Mouse (Mus musculus) neural tube, embryonic 13.5 days (tissue): Measurements from ENCODE around the gene Crybb3. TPM values are rescaled to one million over a fixed set of nuclear protein-coding genes. Genes with fewer than 3 reads are reported as not detected.

ENCODE experiments used
- ATAC-seq: fragments of 200-750 bp; cut with Nextera tagmentation; 2 replicates; pipeline ENCODE4 v1.8.0; 2017; ENCODE audit warnings: low read depth, mild to moderate bottlenecking, moderate TSS enrichment, moderate library complexity
- H3K27ac ChIP-seq: fragments of 300-500 bp; sonication (generic); replicated peaks from 2 replicates; pipeline ENCODE4 v1.5.1; 2015; ENCODE audit warnings: moderate library complexity, mild to moderate bottlenecking, inconsistent platforms
- H3K27me3 ChIP-seq: fragments of 300-500 bp; sonication (generic); 2 replicates; pipeline ENCODE4 v1.6.1; 2015; ENCODE audit warnings: mild to moderate bottlenecking, inconsistent platforms
- H3K36me3 ChIP-seq: fragments of 300-500 bp; sonication (generic); 2 replicates; pipeline ENCODE4 v1.6.1; 2015; ENCODE audit warnings: mild to moderate bottlenecking, inconsistent platforms
- H3K4me1 ChIP-seq: fragments of 300-500 bp; sonication (generic); replicated peaks from 2 replicates; pipeline ENCODE4 v1.6.1; 2015; ENCODE audit warnings: inconsistent platforms
- H3K4me2 ChIP-seq: fragments of 300-500 bp; sonication (generic); 2 replicates; pipeline ENCODE4 v1.6.1; 2015; ENCODE audit warnings: inconsistent platforms, mild to moderate bottlenecking, moderate library complexity
- H3K4me3 ChIP-seq: fragments of 300-500 bp; sonication (generic); 2 replicates; pipeline ENCODE4 v1.5.1; 2015; ENCODE audit warnings: mild to moderate bottlenecking, inconsistent platforms
- H3K9ac ChIP-seq: fragments of 300-500 bp; sonication (generic); 2 replicates; pipeline ENCODE4 v1.6.1; 2015; ENCODE audit warnings: moderate library complexity, mild to moderate bottlenecking, inconsistent platforms
- H3K9me3 ChIP-seq: fragments of 300-500 bp; sonication (generic); 2 replicates; pipeline ENCODE4 v1.6.1; 2016; ENCODE audit warnings: inconsistent platforms
- WGBS: fragments of 180-500 bp; shearing (Covaris S2); methylation state at CpG from one replicate; pipeline ENCODE4 v1.1.7; 2015; 5-methylcytosine and 5-hydroxymethylcytosine counted together
- polyA plus RNA-seq: library from polyadenylated mRNA; unstranded; fragments of >200 nt; fragmentation: Nextera tagmentation; extraction: Ambion mirVana; gene quantifications from 2 replicates; pipeline ENCODE4 v1.2.1, GENCODE M21; 2015

Gene Crybb3
- polyA plus RNA-seq, 1 experiment from 2014 or later: 0.96 TPM

DNA sequence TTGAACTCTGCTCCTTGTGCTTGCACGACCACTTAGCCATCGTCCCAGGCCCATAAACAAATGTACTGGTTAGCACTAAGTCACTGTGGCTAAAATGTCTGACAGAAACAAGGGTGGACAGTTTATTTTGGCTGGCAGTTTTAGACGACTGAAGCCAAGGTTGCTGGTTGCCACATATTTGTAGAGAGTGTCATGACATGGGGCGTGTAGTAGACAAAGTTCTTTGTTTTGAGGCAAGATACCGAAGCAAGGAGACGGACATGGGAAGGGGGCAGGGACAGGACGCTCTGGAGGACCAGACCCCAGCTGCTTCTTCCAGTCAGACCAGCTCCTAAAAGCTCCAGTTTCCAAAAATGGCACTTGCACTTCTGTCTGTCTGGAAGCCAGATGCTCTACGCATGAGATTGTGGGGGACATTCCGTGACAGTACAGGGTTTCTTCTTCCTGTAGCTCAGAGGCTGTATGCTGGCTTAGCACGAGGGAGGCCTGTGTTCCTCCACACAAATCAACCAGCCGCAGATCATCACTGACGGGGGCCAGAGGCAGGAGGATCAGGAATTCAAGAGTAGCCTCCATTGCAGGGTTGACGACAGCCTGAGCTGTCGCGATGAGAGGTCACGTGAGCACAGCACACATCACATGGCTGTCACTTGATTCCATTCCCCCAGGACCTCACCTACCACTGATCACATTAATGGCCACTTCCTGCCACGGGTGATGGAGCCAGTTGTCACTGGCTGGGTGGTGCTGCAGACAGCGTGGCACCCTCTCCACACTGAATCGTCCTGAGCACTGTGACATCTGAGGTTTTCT is 1.2 kb upstream of the Crybb3 start:
- no peaks in the 10 kb centered on the region for H3K9me3 ChIP-seq

DNA sequence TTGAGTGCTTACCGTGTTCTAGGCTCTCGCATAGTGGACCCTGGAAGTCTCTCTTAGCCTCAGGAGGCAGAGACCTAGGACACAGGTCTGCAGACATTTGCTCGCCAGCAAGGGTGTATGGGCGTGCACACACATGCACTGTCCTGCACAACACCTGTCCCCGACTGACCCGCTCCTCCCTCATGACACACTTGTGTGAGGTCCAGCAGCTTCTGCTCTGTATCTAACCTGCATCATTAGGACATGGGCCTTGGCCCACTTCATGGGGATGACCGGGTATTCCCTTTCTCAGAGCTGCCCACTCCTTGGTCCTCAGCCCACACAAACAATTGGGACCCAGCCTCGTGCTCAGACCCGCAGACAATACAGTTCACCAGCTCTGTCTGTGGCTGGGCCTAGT is 364 bp downstream of the Crybb3 start:
- no peak overlapping the region for H3K27ac ChIP-seq
- H3K4me1 ChIP-seq: peaks cover 6% of the 10 kb centered on the region; the same call in 1 of the 2 replicates
- H3K4me2 ChIP-seq: no peak overlapping the region
- no peaks in the 10 kb centered on the region for H3K36me3 ChIP-seq
- no peak for ATAC-seq
- H3K4me3 ChIP-seq: no peak overlapping the region
- 0 out of 2 replicates have a peak, but pooled peaks cover 4% of the 10 kb centered on the region for H3K27me3 ChIP-seq
- H3K9me3 ChIP-seq: no peaks in the 10 kb centered on the region
- H3K9ac ChIP-seq: no peak overlapping the region
- 87% methylated on average over 9 of the region's 9 CpGs for WGBS

More for the DNA sequence above, 1.2 kb upstream of the Crybb3 start:
- no peak overlapping the region for H3K27ac ChIP-seq
- no peak overlapping the region for H3K9ac ChIP-seq
- H3K4me3 ChIP-seq: no peak overlapping the region
- H3K36me3 ChIP-seq: no peaks in the 10 kb centered on the region
- H3K4me1 ChIP-seq: peaks cover 16% of the 10 kb centered on the region
- no peak overlapping the region for H3K4me2 ChIP-seq
- 0 out of 2 replicates have a peak, but pooled peaks cover 2% of the 10 kb centered on the region for H3K27me3 ChIP-seq
- no peak for ATAC-seq
- WGBS: 61% methylated on average over 19 of the region's 19 CpGs

GRCm38 (mm10) chr5:113079783-113080182 is 1.6 kb downstream of the Crybb3 start:
- no peaks in the 10 kb centered on the region for H3K36me3 ChIP-seq
- H3K4me3 ChIP-seq: no peak overlapping the region
- peak overlapping the region; percentile 14; the same call in 1 of the 2 replicates for H3K4me2 ChIP-seq
- 23% methylated on average over 21 of the region's 21 CpGs for WGBS
- 0 out of 2 replicates have a peak, but pooled peaks cover 5% of the 10 kb centered on the region for H3K4me1 ChIP-seq
- H3K27ac ChIP-seq: no peak overlapping the region
- no peak overlapping the region for H3K9ac ChIP-seq
- 0 out of 2 replicates have a peak, but pooled peaks cover 4% of the 10 kb centered on the region for H3K27me3 ChIP-seq
- no peak for ATAC-seq
- no peaks in the 10 kb centered on the region for H3K9me3 ChIP-seq

- no peaks in the 10 kb centered on the region for H3K9me3 ChIP-seq
- H3K27ac ChIP-seq: no peak overlapping the region
- H3K27me3 ChIP-seq: 0 out of 2 replicates have a peak, but pooled peaks cover 4% of the 10 kb centered on the region
- WGBS: 65% methylated on average over 5 of the region's 5 CpGs
- no peaks in the 10 kb centered on the region for H3K36me3 ChIP-seq
- H3K9ac ChIP-seq: no peak overlapping the region
- no peak overlapping the region for H3K4me2 ChIP-seq
- ATAC-seq: no peak
- H3K4me1 ChIP-seq: 0 out of 2 replicates have a peak, but pooled peaks cover 5% of the 10 kb centered on the region
- no peak overlapping the region for H3K4me3 ChIP-seq
Observed at GRCm38 (mm10) chr5:113078686-113079085, 2.7 kb downstream of the Crybb3 start.

DNA sequence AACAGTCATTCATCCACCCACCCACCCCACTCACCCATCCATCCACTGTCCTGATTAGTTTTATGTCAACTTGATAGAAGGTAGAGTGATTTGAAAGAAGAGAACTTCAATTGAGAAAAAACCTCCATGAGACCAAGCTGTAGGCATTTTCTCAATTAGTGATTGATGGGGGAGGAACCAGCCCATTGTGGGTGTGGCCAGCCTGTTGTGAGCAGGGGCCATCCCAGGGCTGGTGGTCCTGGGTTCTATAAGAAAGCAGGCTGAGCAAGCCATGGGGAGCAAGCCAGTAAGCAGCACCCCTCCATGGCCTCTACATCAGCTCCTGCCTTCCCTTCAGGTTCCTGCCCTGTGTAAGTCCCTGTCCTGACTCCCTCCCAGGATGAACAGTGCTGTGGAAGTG is 11.4 kb downstream of the Crybb3 start, which contains the start of gene Crybb2:
Gene Crybb2, minus strand, starts transcription at position 101 of the 400 bp plus-strand sequence.
- H3K4me1 ChIP-seq: no peaks in the 10 kb centered on the region
- H3K4me3 ChIP-seq: no peak within 1 kb of the TSS
- H3K36me3 ChIP-seq: no peaks in the 10 kb centered on the region
- no peaks in the 10 kb centered on the region for H3K9me3 ChIP-seq
- no peak for ATAC-seq
- no peak within 1 kb of the TSS for H3K4me2 ChIP-seq
- H3K9ac ChIP-seq: no peak within 1 kb of the TSS
- no peak within 1 kb of the TSS for H3K27ac ChIP-seq
- no peaks in the 10 kb centered on the region for H3K27me3 ChIP-seq

DNA sequence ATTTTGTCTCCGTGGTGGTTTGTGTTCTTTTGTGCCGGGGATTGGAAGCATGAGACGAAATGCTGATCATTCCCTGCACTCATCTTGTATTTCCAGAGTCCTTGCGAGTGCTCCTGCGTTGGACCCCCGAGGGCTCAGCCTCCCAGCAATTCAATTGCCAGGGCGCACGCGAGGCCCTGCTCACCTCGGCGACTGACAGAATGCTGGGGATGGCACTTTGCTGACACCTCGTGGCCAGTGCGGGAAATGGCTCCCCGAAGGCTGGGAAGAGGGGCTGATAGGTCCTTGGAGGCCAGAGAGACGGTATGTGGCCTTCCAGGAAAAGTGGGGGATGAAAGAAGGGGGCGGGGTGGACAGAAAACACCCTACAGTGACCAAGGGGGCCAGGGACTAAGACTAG is 27.1 kb downstream of the Crybb3 start:
- Histone ChIP-seq H3K4me2 (no peak overlapping the region), H3K9ac (no peak overlapping the region), H3K36me3 (no peaks in the 10 kb centered on the region), H3K4me3 (no peak overlapping the region), H3K27ac (no peak overlapping the region), H3K4me1 (peaks cover 16% of the 10 kb centered on the region; the same call in 1 of the 2 replicates), H3K27me3 (peaks cover 13% of the 10 kb centered on the region), H3K9me3 (no peaks in the 10 kb centered on the region)
- WGBS: 4% methylated on average over 16 of the region's 16 CpGs
- peak; percentile 52 for ATAC-seq

DNA sequence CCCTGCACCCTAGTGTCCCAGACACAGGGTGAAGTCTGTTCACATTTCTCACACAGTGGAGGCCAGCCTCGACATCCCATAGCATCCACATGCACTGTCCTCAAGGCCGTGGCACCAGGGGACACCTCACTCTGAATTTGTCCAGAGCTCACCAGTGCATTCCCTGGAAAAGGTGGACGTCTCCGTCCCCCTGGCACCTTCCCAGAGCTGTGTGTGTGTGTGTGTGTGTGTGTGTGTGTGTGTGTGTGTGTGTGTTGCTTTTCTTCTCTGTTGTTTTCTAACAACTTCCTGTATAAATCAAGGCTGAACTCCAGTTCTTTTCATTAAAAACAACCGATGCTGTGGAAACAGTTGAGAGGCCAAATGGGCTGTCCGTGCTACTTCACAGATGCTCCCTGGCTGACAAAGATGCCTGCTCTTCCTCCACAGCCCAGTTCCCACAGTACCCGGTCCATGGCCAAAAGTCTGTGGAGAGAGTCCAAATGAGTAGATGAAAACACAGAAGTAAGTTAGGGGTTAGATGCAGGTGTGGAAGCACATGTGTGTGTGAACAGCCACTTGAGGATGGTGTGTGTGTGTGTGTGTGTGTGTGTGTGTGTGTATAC is 30.7 kb downstream of the Crybb3 start:
- Histone ChIP-seq H3K9ac (no peak overlapping the region), H3K4me3 (no peak overlapping the region), H3K4me1 (peaks cover 16% of the 10 kb centered on the region; the same call in 1 of the 2 replicates), H3K27me3 (peaks cover 12% of the 10 kb centered on the region), H3K27ac (no peak overlapping the region), H3K9me3 (no peaks in the 10 kb centered on the region), H3K4me2 (no peak overlapping the region), H3K36me3 (no peaks in the 10 kb centered on the region)
- 49% methylated on average over 7 of the region's 7 CpGs for WGBS
- ATAC-seq: no peak

DNA sequence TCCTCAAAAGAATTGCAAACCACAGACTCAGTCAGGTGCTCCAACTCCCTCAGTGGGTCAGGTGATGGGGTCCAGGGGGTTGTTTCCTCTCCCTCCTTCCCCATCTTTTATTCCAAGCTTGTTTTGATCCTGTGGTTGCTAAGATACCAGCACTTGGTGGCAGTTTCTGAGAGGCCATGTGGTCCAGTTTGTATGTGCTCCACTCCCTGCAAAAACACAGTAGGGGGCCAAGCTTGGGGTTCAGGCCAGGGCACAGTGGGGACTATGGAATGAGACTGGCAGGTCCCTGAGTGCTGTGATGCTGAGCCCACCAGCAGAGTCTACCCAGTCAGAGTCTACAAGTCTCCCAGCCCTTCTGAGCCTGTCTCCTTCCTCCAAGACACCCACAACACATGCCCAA is 31.5 kb downstream of the Crybb3 start:
- no peak for ATAC-seq
- Histone ChIP-seq H3K36me3 (no peaks in the 10 kb centered on the region), H3K27ac (no peak overlapping the region), H3K9ac (no peak overlapping the region), H3K9me3 (no peaks in the 10 kb centered on the region), H3K4me3 (no peak overlapping the region), H3K4me1 (peaks cover 21% of the 10 kb centered on the region; the same call in 1 of the 2 replicates), H3K4me2 (no peak overlapping the region), H3K27me3 (peaks cover 4% of the 10 kb centered on the region; the same call in 1 of the 2 replicates)

- no peak overlapping the region for H3K9ac ChIP-seq
- 83% methylated on average over 10 of the region's 10 CpGs for WGBS
- no peaks in the 10 kb centered on the region for H3K27me3 ChIP-seq
- ATAC-seq: no peak
- no peak overlapping the region for H3K27ac ChIP-seq
- H3K4me2 ChIP-seq: no peak overlapping the region
- peaks cover 38% of the 10 kb centered on the region for H3K4me1 ChIP-seq
- H3K4me3 ChIP-seq: no peak overlapping the region
- no peaks in the 10 kb centered on the region for H3K36me3 ChIP-seq
- no peaks in the 10 kb centered on the region for H3K9me3 ChIP-seq
Observed at GRCm38 (mm10) chr5:113045511-113046273, 35.7 kb downstream of the Crybb3 start.

DNA sequence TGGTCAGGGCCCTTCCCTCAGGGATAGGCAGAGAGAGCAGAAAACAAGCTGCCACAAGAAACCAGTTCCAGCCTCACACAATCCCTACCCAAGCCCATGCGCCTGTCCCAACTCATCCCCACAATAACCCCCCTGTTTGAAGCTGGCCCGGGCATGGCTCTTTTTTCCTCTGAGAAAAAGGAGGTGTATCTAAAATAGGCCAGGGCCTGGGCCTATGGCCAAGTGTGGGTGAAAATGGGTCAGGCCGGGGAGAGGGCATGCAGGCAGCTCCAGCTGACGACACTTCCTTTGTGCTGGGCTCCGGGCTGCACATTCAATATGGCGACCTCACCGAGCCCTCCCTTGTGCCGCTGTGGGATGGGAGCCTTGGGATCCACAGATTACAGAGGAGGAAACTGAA is 37.9 kb downstream of the Crybb3 start:
- Histone ChIP-seq H3K4me2 (no peak overlapping the region), H3K36me3 (no peaks in the 10 kb centered on the region), H3K9me3 (no peaks in the 10 kb centered on the region), H3K4me1 (peaks cover 30% of the 10 kb centered on the region), H3K27me3 (no peaks in the 10 kb centered on the region), H3K4me3 (no peak overlapping the region), H3K27ac (peak overlapping the region; percentile 15; the same call in 1 of the 2 replicates), H3K9ac (no peak overlapping the region)
- no peak for ATAC-seq
- WGBS: 71% methylated on average over 8 of the region's 8 CpGs

- no peaks in the 10 kb centered on the region for H3K27me3 ChIP-seq
- H3K4me2 ChIP-seq: no peak overlapping the region
- H3K27ac ChIP-seq: peak overlapping the region; percentile 61
- peaks cover 30% of the 10 kb centered on the region for H3K4me1 ChIP-seq
- no peak overlapping the region for H3K4me3 ChIP-seq
- no peak overlapping the region for H3K9ac ChIP-seq
- no peaks in the 10 kb centered on the region for H3K9me3 ChIP-seq
- no peaks in the 10 kb centered on the region for H3K36me3 ChIP-seq
- peak; percentile 95 for ATAC-seq
- 4% methylated on average over 5 of the region's 5 CpGs for WGBS
Observed at GRCm38 (mm10) chr5:113041567-113042071, 39.8 kb downstream of the Crybb3 start.
